Mouse (Mus musculus): ENCODE measurements around the gene Mecom.

Gene Mecom

DNA sequence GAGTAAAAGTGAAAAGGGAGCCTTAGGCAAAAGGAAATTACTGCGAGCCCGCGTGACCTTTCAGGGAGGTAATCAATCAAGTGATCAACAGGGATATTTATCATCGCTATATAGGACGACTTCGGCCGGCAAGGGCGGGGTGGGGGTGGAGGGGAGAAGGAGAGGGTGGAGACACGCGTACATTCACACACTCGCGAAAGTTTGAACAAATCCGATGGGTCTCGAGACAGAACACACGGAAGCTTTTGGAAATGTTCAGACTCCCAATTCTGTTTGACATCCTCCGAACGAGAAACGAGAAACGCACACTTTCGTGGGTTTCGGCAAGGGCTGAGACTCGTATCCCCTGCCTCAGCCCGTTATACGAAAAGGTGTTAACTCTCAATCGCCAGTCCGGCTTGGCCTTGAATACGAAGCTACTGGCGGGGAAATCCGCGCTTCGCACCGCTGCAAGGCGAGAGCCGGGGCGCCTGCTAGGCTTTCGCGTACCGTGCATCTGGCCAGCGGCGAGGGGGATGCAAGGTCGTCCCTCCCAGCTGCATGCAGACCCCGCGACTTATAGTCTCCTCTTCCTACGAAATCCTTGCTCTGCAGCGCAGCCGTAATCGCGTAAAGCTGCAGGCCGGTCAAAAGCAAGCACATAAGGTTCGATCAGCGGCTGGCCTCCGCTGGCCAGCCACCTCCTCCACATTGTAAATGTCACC lies 33.6 kb downstream of the Mecom start:
- peak; percentile 11 to 56 for DNase-seq (ENCODE audit: inconsistent age in 2 of 2, low spot score in 1 of 2)

DNA sequence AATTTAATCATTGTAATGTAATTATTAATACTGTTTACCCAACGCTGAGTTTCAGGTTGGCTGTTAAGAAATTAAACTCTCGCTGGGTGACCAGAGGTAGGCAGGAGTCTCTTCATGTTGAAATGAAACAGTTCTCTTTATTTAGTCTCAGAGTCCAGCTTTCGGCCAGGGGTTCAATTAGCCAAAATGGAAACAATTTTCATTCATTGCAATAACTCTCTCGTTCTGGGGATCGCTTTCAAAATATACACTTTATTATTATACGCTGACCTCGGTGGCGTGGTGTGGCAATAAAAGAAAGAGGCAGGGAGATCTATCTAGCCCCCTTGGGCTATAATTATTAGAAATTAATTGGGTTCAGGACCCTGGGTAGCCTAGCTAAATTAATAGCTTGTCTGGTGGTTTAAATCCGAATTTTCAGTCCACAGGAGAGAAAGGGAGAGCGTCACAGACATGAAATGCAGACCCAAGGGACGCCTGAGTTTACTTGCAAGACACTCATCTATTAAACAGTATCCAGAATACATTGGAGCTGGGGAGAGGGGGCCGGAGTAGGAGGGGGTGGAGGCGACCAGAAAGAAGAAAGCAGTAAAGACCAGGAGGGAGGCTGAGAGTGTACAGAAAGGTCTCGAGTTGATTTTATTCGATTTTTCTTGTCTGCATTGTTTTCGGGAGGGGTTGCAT lies 34.4 kb downstream of the Mecom start:
- DNase-seq (ENCODE audit: inconsistent age in 2 of 2, low spot score in 1 of 2), result no peak

DNA sequence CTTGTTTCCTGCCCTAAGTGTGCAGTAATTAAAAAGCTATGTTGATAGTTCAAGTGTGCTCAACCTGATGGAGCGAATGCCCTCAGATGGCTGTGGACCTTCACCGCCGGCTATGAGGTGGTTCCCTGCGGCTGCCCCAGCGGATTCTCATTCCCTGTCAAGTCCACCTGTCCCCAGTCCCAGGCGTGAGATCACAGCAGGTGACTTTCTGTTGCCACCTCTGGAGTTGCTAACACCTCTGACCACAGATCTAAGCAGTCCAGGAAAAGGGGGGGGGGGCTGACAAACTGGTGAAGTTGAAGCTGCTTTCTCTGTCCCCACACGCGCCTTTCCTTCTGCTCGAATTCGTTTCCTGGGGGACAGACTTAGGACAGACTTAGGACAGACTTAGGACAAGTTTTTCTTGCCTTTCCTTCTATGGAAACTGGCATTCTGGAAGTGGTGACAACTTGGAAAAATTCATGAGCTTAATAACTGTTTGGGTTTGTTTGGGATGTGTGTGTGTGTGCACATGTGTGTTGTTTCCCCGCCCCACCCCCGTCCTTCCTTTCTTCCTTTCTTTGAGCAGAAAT lies 35.3 kb downstream of the Mecom start:
- DNase-seq (ENCODE audit: inconsistent age in 2 of 2, low spot score in 1 of 2), result no peak

DNA sequence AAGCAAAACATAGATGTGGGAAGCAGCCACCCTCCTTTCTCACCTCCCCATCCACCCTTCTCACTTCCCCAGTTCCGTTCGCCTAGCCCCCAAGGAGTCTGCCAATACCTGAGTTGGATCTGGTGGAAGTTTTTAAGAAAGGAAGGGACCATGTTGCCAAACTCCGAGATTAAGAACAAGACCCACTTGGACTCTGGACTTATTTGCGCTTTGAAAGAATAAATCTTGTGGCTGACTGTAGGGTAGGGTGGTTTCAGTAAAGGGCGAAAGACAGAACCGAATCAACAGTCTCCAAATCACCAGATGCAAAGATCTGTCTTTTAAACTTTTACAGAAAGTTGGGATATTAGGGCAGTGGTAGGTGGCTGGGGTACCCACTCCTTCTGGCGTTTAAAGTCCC lies 36.0 kb downstream of the Mecom start:
- DNase-seq (ENCODE audit: inconsistent age in 2 of 2, low spot score in 1 of 2), result no peak

DNA sequence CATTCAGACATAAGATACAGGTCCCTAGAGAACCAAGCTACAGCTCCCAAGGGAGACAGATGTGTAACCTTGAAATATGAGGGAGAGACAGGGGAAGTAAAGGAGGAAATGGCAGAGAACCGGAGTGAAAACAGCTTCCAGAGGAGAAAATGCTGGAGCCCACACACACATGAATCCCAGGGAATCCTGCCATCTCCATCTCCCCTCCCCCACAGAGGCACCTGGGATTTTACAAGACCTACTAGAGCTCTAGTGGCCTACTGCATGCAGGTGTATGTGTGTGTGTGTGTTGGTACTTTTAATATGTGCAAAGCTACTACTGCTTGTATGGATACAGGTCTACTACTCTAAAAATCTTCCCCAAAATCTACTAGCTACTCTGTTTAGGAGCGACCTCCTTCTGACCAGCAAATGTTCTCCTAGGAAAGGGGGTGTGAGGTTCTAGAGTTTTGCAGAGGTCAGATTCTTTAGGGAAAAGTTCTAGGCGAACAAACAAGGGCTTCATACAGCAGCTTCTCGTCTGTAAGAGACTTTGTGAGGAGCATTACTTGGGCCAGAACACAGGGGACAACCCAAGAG lies 36.7 kb downstream of the Mecom start:
- DNase-seq (ENCODE audit: inconsistent age in 2 of 2, low spot score in 1 of 2), result no peak

DNA sequence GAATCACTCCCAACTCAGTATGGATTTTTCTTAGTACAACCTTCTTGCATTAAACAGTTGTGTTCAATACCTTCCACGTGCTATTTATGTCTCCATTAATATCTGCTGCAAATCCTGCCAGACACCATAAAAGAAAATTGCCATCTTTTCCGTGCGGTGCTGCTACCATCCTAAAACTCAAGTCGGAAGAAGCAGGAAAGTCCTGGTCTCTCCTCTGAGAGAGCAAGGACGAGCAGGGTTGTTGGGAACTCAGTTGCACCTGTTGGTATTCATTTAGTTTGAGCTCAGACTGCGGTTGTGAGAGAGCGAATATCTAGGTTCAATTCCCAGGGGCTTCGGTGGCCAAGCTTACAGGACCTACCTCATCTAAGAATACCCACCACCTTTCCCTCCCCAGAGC lies 37.2 kb downstream of the Mecom start:
- DNase-seq (ENCODE audit: inconsistent age in 2 of 2, low spot score in 1 of 2), result no peak

DNA sequence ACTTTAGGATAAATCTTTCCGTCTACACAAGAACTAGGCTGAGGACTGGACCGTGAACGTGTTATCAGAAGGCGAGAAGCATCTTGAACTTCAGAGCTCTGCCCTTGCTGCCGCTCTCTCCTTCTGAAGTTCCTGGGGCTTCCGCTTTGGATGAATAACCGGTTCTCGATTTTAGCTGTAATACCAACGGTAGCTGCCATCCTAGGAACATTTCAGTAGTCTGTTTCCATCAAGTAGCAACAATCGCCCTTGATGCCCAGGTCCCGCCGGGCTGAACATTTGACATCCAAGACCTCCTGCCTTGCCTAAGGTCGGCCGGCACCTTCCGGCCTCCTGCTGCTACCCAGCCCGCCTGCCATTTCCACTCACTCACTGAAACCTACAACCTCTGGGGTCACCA lies 37.7 kb downstream of the Mecom start:
- DNase-seq (ENCODE audit: inconsistent age in 2 of 2, low spot score in 1 of 2), result peak in 1 of 2 experiments; percentile 28

DNA sequence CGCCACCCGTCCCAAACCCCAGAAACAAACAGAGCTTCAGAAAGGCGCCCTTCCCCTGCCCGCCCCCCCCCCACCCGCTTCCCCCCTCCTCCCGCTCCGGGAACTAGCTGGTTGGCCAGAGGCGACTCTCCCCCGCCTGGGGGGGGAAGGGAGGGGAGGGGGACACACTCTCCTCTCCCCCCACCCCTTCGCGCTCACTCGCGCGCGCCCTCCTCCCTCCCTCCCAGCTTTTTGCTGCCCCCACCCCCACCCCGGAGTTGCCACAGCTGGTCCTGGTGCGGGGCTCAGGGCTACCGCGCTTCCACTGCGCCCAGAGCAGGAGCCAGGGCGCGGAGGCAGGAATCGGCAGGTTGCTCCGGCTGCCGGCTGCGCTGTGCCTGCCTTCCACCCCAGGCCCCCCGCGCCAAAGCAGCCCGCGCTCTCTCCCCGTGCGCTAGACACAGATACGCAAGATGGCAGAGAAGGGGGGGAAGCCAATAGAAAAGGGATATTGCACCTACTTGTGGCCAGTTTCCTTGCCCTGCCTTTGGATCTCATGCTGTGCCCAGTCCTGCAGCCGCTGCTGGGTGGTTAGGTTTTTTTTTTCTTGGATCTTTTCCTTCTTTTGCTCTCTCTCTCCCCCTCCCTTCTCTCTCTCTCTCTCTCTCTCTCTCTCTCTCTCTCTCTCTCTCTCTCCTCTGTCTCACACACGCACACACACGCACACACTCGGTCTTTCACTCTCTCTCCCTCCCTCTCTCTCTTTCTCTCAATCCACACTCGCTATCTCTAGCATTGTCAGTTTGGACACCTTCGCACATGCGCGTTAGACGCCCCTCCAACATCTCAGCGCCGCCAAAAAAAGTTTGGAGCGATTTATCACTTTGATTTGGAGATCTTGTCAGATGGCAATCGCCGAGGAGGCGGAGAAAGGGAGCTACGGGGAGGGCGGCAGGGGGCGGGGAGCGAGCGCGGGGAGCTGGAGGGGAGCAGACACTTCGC lies 38.6 kb downstream of the Mecom start:
- peak in 1 of 2 experiments; percentile 46 for DNase-seq (ENCODE audit: inconsistent age in 2 of 2, low spot score in 1 of 2)

DNA sequence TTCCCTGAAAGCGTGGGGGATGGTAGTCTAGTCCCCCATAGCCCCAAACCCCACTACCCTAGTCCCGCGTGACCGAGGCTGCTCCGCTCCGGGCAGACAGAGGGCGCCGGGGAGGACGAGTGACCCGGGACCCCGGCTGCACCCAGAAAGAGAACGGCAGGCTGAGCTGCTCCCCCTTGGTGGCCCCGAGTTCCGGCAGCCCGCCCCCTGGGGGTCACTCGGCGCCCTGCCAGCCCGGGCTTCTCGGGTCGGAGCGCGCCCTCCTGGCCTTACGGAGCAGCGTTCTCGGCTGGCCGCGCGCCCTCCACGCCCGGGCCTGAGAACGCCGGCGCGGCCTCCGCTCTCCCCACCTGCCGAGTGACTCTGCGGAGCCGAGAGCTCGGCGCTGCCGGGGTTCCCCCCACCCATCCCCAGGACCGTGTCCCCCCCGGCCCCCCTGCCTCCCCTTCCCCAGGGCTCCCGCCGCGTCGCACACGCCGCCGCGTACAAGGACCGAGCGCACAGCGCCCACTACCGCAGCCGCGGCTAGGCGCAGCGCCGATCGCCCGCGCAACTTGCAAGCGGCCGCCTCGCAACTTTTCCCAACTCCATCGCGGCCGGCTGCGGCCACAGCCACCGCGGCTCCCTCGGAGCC lies 39.4 kb downstream of the Mecom start:
- peak; percentile 45 to 79 for DNase-seq (ENCODE audit: inconsistent age in 2 of 2, low spot score in 1 of 2)

DNA sequence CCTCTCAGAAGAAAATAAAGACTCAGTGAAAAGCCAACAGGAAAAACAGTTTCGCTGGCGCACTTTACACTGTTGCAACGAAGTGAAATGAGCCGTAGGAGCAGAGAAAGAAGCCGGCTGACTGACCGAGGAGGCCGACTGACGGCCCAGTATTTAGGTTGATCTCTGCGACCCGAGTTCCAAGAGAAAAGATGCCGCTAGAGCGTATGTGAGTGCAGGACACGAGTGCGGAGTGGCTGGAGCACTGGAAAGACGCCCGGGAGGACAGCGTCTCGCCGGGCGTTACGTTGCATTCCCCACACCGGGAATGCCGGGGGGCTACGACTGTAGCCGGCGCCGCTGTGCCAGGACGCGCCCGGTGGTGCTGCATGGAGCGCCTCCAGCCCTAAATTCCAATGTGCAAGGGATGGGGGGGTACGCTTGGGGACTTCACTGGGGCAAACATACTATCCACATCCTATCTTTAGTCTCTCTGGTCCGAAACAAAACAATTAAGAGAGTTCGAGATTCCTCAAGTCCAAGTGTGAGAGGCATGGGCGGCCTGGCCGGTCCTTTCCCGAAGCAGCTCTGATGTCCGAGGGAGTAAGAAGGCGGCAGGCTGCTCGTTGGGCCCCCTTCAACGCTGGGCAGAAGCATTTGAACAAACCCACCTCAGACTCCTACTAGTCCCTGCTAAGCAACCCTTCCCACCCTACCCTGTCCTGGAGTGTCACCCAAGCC lies 40.1 kb downstream of the Mecom start:
- DNase-seq (ENCODE audit: inconsistent age in 2 of 2, low spot score in 1 of 2), result peak; percentile 22 to 70

DNA sequence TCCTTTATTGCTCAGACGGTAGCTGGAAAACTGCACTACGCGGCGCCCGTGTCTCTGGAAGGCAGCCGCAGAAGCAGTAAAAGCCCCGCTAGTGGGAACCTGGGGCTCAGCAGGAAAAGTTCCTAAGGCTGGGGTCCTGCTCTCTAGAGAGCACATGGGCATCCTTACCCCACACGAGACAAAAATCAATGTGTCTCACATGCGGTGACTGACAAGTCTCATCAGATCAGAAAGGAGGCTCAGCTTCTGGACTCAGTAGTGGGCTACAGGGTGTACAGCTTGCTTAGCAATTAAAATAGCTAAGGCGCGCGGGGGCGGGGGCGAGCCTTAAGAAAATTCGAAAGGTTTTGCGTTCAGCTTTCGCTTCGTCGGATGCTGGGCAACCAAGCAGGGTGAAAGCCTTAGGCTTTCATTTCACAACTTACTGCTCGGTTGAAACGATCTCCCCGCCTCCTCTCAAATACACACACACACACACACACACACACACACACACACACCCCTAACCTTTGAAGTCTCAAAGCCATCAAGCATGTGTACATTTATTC lies 40.7 kb downstream of the Mecom start:
- peak; percentile 21 to 81 for DNase-seq (ENCODE audit: inconsistent age in 2 of 2, low spot score in 1 of 2)

DNA sequence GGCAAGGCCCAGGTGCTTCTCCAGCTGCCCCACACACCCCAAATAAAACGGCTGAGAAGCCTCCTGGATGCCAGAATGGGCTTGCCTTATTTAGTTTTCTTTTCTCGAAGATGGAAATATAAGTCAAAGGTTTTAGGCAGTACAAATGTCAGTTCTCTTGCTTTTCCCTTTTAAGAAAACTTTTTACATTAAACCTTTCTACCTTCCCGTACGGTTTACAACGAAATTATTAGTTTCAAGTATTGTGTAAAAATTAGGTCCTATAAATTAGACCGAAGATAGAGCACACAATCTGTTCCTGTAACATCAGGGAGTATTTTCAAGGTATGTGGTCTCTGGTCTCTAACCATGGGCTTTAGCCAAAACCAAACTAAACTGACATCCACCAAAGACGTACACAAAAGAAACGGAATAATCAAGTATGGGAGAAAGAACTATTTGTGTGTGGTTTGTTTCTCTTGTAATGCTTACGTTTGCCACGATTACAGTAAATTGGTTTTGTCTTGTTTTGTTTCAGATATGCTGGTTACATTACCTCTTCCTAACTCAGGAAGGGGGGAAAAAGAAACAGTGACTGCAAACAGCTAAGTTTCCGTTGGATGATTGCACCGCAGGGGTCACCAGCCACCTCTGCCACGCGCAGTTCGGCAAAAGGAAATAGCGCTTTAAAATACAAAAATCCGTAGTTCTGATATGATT lies 41.3 kb downstream of the Mecom start:
- DNase-seq (ENCODE audit: inconsistent age in 2 of 2, low spot score in 1 of 2), result peak in 1 of 2 experiments; percentile 36

DNA sequence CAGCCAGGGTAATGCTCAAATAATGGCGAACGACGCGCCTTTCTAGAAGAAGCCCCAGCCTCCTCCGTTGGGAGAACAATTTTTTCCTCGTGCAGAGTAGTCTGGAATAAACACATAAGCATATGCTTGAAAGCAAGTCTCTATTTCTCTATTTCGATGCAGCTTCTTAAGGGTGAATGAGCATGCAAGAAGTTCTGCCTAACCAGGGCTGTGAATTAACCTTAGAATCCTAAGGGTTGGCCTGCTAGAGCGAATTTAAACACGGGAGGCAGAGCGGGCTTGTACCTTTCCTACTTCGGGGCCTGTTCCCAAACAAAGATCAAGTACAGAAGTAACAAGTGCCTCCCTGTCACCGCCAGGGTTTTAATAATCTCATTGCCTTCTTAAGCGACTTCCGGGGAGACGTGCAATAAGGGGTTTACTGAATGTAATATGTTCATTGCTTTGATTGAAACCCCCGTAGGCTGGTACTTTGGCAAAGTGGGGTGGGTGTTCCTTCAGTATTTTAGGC lies 42.0 kb downstream of the Mecom start:
- DNase-seq (ENCODE audit: inconsistent age in 2 of 2, low spot score in 1 of 2), result no peak

DNA sequence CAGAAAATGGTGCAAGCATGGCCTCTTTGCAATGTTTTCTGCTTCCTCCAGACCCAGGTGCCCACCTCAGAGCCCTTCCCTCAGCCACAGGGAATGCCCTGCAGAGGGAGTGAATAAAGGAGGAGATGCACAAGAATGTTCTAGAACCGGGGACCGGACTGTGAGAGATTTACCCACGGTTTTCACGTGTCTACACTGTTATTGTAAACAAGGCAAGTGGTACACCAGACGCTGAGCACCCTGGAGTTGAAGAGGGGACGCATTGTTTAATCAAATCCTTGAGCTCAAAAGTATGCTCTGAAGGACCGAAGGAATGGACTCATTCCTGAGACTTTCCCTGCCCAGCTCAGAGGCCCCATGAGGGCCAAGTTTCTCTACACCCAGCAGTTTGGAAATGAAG lies 43.2 kb downstream of the Mecom start:
- no peak for DNase-seq (ENCODE audit: inconsistent age in 2 of 2, low spot score in 1 of 2)

DNA sequence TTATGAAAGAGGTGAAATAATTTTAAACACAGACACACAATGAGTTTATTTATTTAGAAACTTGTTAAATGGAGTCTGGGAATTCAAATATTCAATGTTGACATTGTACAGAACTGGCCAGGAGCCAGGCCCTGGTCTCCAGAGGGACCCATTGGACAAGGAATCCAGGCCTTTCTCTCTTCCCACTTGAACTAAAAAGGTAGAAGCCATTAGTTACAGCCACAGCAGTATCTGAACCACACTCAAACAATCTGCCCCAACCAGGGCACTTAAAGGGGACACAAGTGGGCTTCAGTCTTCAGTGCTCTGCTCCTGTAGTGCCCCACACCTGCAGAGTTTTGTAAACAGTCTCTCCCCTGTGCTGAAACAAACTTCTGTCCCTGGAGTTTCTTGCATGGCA lies 44.0 kb downstream of the Mecom start:
- DNase-seq (ENCODE audit: inconsistent age in 2 of 2, low spot score in 1 of 2), result no peak

DNA sequence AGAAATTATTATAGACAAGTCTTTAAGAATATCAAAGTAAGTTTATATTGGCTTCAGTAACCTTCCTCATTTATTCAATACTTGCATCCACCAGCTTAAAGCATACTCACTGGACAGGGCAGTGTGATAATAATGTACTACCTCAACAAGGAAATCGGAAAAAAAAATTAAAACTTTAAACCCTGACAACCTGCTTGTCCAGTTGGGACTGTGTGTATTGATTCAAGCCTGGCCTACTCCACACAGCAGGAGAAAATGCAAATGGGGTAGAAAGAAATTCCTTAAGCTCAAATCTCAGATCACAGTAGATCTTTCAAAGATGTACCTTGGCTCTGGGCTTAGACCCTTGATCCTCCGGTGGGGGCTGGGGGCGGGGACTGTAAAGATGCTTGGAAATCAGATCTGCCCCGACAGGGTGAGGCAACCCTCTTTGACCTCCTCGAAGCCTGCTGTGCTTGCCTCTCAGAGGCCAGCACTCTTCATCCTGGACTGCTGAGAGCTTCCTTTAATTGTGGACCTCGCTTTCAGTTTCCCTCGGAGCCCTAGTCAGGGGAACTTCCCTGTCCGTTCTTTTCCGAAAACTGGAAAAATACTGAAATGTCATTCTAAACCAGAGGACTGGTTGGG lies 49.5 kb downstream of the Mecom start:
- DNase-seq (ENCODE audit: inconsistent age in 2 of 2, low spot score in 1 of 2), result no peak

DNA sequence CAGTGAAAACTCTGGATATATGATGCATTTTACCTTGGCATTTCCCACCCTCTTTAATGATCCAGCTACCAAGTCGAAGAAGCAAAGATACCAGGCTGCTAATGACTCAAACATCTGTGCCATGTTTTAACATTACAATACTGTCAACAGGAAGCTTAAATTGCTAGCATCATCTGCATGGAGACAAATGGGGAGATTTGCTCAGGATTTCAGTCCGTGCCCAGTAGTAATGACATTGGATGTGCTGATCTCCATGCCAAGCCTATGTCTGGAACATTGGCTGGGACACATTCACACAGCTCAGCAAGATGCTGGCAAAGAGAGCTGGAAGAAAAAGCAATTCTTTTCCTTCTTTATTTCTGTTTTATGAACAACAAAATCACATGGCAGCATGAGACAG lies 53.4 kb downstream of the Mecom start:
- DNase-seq (ENCODE audit: inconsistent age in 2 of 2, low spot score in 1 of 2), result no peak

DNA sequence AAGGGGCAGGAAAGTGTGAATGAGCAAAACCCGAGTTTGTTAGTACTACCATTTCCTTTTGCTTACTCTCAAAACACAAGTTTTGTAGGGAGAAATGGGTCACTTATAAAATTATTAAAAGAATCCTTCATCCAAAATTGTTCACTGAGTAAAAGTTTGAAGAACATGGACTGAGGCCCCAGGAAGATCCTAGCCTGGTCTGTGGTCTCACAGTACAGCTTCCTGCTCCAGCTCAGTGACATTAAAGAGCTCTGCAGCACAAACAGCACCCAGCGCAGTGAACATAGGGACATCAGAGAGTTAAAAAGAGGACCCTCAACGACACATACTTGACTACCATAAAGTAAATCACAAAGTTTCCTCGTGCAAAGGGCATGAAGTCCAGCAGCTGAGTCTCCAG lies 59.0 kb downstream of the Mecom start:
- no peak for DNase-seq (ENCODE audit: inconsistent age in 2 of 2, low spot score in 1 of 2)
